Mouse (Mus musculus): ENCODE results near the gene Saa1.

DNA sequence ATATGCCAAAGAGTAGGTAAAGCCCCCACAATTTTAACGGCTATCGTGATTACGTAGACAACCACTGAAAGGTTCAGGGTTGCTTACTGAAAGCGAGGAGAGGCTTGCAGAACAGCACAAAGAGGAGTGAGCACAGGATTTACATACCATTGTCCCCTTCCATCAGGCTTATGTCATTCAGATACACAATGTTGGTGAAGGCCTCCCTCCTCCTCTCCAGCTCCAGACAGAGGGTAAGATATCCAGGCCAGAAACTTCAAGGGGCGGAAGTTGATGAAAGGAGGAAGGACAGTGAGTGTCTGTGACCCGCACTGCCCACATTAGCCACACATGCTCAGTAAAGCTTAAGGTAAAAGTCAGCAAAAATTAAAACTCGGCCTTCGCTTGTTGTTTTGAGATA lies 21.9 kb upstream of the Saa1 start:
- TF ChIP-seq EP300 (IDR thresholded peaks at IDR 0.05): no peak
- no peak for TF ChIP-seq CTCF (IDR thresholded peaks at IDR 0.05)

All from lung, postnatal 0 days (tissue).